Mouse (Mus musculus) small intestine, adult 10 weeks (tissue): ENCODE results near the gene Snrpd2. TPM values are rescaled to one million over a fixed set of nuclear protein-coding genes. Genes with fewer than 3 reads are reported as not detected.

Experiments
- polyA plus RNA-seq: library from polyadenylated mRNA; stranded (reverse); fragments of 350-450 nt; fragmentation: Illumina TruSeq; extraction: RNeasy Lipid Tissue Mini Kit (QIAGEN cat#74804); gene quantifications from one replicate; pipeline ENCODE4 v1.2.3, GENCODE M21; 2014; ENCODE audit warnings: low replicate concordance

The Snrpd2 gene
- 1.3 TPM for polyA plus RNA-seq

DNA sequence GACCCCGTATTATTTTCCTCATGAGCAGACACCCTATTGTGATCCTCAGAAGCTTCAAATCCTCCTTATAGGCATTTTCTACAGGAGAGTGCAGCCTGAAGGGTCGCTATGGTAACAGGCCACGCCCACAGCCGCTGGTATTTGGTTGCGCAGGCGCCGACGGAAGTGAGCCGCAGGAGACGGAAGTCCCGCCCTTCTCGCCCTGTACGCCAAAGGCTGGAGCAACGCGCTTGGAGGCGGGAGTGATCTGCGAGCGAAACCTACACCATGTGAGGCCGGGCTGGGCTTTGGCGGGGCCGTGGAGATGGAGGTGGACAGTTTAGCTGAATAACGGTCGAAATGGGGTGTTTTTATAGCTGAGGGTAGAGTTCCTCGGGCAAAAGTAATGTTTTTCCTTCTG, at the start of gene Snrpd2:
Snrpd2 (plus strand) TSS at position 97 of the 400 bp plus-strand sequence.

DNA sequence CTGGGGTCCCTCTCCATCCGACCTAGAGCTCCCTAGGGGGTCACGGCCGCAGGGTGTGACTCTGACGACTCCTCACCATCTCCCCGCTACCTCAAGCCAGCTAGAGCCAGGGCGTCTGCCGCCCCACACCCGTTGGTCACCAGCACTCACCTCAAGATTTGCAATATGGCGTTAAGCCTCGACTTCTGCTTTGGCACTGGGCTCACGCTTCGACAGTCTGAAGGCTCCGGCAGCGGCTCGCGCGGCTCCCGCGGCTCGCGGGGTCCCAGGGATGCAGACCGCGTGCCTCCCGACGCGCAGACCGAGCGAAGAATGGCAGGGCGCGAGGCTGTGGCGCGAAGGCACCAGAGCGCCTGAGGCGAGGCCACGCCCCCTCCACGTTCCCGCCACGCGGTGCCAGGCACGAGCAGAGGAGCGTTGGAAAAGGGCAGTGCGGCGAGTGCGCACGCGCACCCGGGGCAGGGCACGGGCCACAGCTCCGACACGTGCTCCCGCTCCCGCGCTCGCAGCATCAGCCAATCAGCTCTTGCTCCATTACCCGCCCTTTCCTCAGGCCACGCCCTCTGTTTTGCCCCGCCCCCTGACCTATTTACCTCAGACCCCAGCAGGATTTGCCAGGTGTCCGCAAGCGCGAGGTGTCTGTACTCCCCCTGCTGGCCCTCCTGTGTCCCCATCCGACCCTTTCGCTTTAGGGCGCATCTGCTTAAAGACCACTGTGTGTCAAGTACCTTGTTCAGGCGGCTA, 31.3 kb upstream of the Snrpd2 start, which contains the start of gene Gm4969:
Gm4969 (minus strand) TSS at position 341 of the 744 bp plus-strand sequence.

DNA sequence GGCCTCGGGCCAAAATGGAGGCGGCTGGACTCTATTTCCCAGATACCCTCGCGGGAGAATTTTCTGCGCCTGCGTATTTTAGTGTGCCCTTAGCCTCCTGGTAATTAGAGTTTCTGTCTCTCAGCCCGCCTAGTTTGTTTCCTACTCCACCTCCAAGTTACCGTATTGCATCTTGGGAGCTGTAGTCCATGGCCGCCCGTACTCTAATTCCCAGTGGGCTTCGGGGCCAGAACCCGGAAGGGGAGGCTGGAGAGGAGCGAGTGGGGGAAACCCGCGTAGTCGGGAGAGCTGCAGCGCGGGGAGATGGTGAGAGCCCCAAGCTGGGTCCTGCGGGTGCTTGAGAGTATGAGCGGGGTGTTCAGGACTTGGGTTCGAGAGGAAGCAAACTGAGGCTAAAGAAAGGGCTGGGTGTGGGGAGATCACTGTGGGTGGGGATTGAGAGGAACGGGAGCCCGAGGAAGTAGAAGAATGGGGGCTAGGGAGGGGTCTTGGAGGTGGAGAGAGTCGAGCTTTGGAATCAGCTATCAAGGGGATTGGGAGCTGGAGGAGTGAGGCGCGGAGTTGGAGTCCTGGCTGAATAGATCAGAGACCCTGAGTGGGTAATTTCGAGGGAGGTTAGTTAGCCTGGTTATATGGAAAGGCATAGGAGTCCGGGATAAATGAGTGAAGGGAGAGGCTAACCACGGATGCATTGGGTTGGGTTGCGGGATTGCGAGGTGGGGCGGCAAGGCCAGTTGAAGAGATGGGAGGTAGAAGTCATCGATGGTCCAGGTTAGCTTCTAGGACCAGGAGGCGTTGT, 29.7 kb upstream of the Snrpd2 start, which contains the start of gene Fbxo46:
Fbxo46 (plus strand) TSS at position 229 of the 799 bp plus-strand sequence.

GRCm38 (mm10) chr7:19148875-19149541, 514 bp upstream of the Snrpd2 start, which contains the start of gene Qpctl:
Gene Qpctl, minus strand, starts transcription at chr7:19149291.

DNA sequence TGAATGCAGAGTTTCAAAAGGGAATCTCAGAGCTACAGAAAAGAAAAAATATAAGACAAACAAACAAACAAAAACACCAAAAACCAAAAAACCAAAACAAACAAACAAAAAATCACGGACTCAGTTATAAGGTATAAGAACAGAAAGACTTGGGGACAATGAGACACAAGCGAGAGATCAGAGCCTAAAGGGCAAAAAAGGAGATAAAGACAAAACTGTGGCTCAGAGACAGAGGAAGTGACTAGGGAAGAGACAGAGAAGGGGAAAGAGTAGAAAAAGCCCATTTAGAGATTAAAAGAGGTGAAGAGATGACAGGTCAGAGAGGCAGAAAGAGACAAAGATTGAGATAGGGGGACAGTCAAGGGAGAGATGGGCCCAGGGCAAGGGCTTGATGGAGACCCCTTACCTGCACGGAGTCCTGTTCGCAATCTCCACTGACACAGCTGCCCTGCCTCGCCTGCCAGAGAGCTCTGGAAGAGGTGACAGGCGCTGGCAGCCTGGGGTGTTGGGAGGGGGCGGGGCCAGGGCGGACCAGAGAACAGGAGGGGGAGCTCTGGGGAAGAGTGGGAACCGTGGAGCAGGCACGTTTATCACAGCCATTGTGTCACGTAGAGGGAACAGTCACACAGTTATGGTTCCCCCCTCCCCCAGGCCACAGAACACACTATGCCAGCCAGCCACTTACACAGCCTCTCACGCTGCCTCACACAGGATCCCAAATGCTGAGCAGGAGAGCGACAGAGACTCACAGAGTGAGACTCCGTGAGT, 16.3 kb downstream of the Snrpd2 start, which contains the start of gene Gipr:
Gipr (minus strand) TSS at position 472 of the 768 bp plus-strand sequence.

GRCm38 (mm10) chr7:19175708-19176515, 26.4 kb downstream of the Snrpd2 start, which contains the start of gene Eml2:
Gene Eml2, plus strand, starts transcription at chr7:19176421.

Other genes starting within 250 kb of the Snrpd2 start
- 0.71 TPM for gene Ccdc61, start 239.3 kb upstream of the Snrpd2 start, polyA plus RNA-seq
- 0.07 TPM for gene Nova2, start 223.8 kb upstream of the Snrpd2 start, polyA plus RNA-seq
- gene Nanos2, start 162.3 kb upstream of the Snrpd2 start, polyA plus RNA-seq = not detected
- not detected for gene Mypop, start 158.5 kb upstream of the Snrpd2 start, polyA plus RNA-seq
- gene Irf2bp1, start 145.7 kb upstream of the Snrpd2 start, polyA plus RNA-seq = 0.52 TPM
- gene Foxa3, start 126.2 kb upstream of the Snrpd2 start, polyA plus RNA-seq = 4.9 TPM
- gene Sympk, start 125.3 kb upstream of the Snrpd2 start, polyA plus RNA-seq = 1.7 TPM
- not detected for gene Rsph6a, start 95.0 kb upstream of the Snrpd2 start, polyA plus RNA-seq
- not detected for gene Dmwd, start 73.5 kb upstream of the Snrpd2 start, polyA plus RNA-seq
- 1.3 TPM for gene Dmpk, start 65.9 kb upstream of the Snrpd2 start, polyA plus RNA-seq
- gene Six5, start 55.1 kb upstream of the Snrpd2 start, polyA plus RNA-seq = 0.33 TPM
- not detected for gene Gm4969, start 31.4 kb upstream of the Snrpd2 start, polyA plus RNA-seq
- gene Fbxo46, start 29.9 kb upstream of the Snrpd2 start, polyA plus RNA-seq = 0.48 TPM
- gene Qpctl, start 431 bp upstream of the Snrpd2 start, polyA plus RNA-seq = 2.7 TPM
- gene Gipr, start 16.4 kb downstream of the Snrpd2 start, polyA plus RNA-seq = 0.22 TPM
- not detected for gene Eml2, start 26.7 kb downstream of the Snrpd2 start, polyA plus RNA-seq
- gene Gpr4, start 62.8 kb downstream of the Snrpd2 start, polyA plus RNA-seq = 1.4 TPM
- 6.8 TPM for gene Opa3, start 78.6 kb downstream of the Snrpd2 start, polyA plus RNA-seq
- gene Vasp, start 122.1 kb downstream of the Snrpd2 start, polyA plus RNA-seq = 48.9 TPM
- 4.2 TPM for gene Ppm1n, start 130.3 kb downstream of the Snrpd2 start, polyA plus RNA-seq
- gene Rtn2, start 132.9 kb downstream of the Snrpd2 start, polyA plus RNA-seq = not detected
- 0.67 TPM for gene Fosb, start 160.3 kb downstream of the Snrpd2 start, polyA plus RNA-seq
- gene Ercc1, start 195.1 kb downstream of the Snrpd2 start, polyA plus RNA-seq = not detected
- 0.26 TPM for gene Cd3eap, start 209.8 kb downstream of the Snrpd2 start, polyA plus RNA-seq
- not detected for gene Ppp1r13l, start 210.0 kb downstream of the Snrpd2 start, polyA plus RNA-seq
- gene Ercc2, start 232.3 kb downstream of the Snrpd2 start, polyA plus RNA-seq = not detected